Mouse (Mus musculus) T-helper 17 cell (primary cell): ENCODE results near the gene Trh.

ENCODE experiments used
- in situ Hi-C, 2 experiments: fragments of 300-600 bp; cut with MboI, MseI; formaldehyde crosslinking; loops; 1 replicate in 1 of 2; 2 replicates in 1 of 2; pipeline ENCODE4 v1.15.1; 2025; ENCODE audit warnings: high pct_unique_total_duplicates in 2 of 2

Trh gene

GRCm38 (mm10) chr6:92244591-92244990, at the start of gene Trh:
Gene Trh, minus strand, starts transcription at chr6:92244650.
- in situ Hi-C loops: loop anchor here in 1 of 2 experiments (25.0 kb wide), 1 partner anchor 1357 kb away; no protein-coding TSS in a partner anchor

- in situ Hi-C loops: no loop called here
Measured at GRCm38 (mm10) chr6:92290826-92291225, 46.4 kb upstream of the Trh start.

- in situ Hi-C loops: loop anchor here in 1 of 2 experiments (10.0 kb wide), 1 partner anchor 148 kb away; no protein-coding TSS in a partner anchor
Measured at GRCm38 (mm10) chr6:92286889-92287288, 42.4 kb upstream of the Trh start.

GRCm38 (mm10) chr6:92286258-92286888, 41.9 kb upstream of the Trh start:
- in situ Hi-C loops: loop anchor here in 1 of 2 experiments (10.0 kb wide), 1 partner anchor 148 kb away; no protein-coding TSS in a partner anchor

GRCm38 (mm10) chr6:92285559-92285958, 41.1 kb upstream of the Trh start:
- in situ Hi-C loops: loop anchor here in 1 of 2 experiments (10.0 kb wide), 1 partner anchor 149 kb away; no protein-coding TSS in a partner anchor

- in situ Hi-C loops: no loop called here
Measured at GRCm38 (mm10) chr6:92277179-92277578, 32.7 kb upstream of the Trh start.

- in situ Hi-C loops: loop anchor here in 1 of 2 experiments (5.0 kb wide), 1 partner anchor 56 kb away; no protein-coding TSS in a partner anchor
Measured at GRCm38 (mm10) chr6:92273652-92274322, 29.3 kb upstream of the Trh start.

- in situ Hi-C loops: loop anchor here in 1 of 2 experiments (5.0 kb wide), 1 partner anchor 55 kb away; no protein-coding TSS in a partner anchor
Measured at GRCm38 (mm10) chr6:92272601-92273000, 28.2 kb upstream of the Trh start.

GRCm38 (mm10) chr6:92269019-92269418, 24.6 kb upstream of the Trh start:
- in situ Hi-C loops: loop anchor here (5.0 to 10.0 kb wide), 2 partner anchors 362 to 364 kb away; partner anchors contain the start of gene 4930590J08Rik (in 1 of the 2)

- in situ Hi-C loops: loop anchor here (5.0 to 10.0 kb wide), 2 partner anchors 361 to 363 kb away; partner anchors contain the start of gene 4930590J08Rik (in 1 of the 2)
Measured at GRCm38 (mm10) chr6:92268001-92268400, 23.6 kb upstream of the Trh start.

- in situ Hi-C loops: loop anchor here in 1 of 2 experiments (10.0 kb wide), 1 partner anchor 357 kb away; the partner anchor contains the start of gene 4930590J08Rik
Measured at GRCm38 (mm10) chr6:92261162-92261843, 16.9 kb upstream of the Trh start.

GRCm38 (mm10) chr6:92255346-92255745, 10.9 kb upstream of the Trh start:
- in situ Hi-C loops: no loop called here

- in situ Hi-C loops: no loop called here
Measured at GRCm38 (mm10) chr6:92253253-92253870, 8.9 kb upstream of the Trh start.

- in situ Hi-C loops: loop anchor here in 1 of 2 experiments (25.0 kb wide), 1 partner anchor 1360 kb away; no protein-coding TSS in a partner anchor
Measured at GRCm38 (mm10) chr6:92247215-92247919, 2.9 kb upstream of the Trh start.

GRCm38 (mm10) chr6:92246335-92246734, 1.9 kb upstream of the Trh start:
- in situ Hi-C loops: loop anchor here in 1 of 2 experiments (25.0 kb wide), 1 partner anchor 1359 kb away; no protein-coding TSS in a partner anchor

GRCm38 (mm10) chr6:92241178-92241906, 3.1 kb downstream of the Trh start:
- in situ Hi-C loops: loop anchor here in 1 of 2 experiments (25.0 kb wide), 1 partner anchor 1354 kb away; no protein-coding TSS in a partner anchor

- in situ Hi-C loops: loop anchor here in 1 of 2 experiments (25.0 kb wide), 1 partner anchor 1348 kb away; no protein-coding TSS in a partner anchor
Measured at GRCm38 (mm10) chr6:92235036-92235435, 9.4 kb downstream of the Trh start.

GRCm38 (mm10) chr6:92231762-92232161, 12.7 kb downstream of the Trh start:
- in situ Hi-C loops: loop anchor here in 1 of 2 experiments (25.0 kb wide), 1 partner anchor 1344 kb away; no protein-coding TSS in a partner anchor

- in situ Hi-C loops: loop anchor here in 1 of 2 experiments (25.0 kb wide), 1 partner anchor 1344 kb away; no protein-coding TSS in a partner anchor
Measured at GRCm38 (mm10) chr6:92231356-92231755, 13.1 kb downstream of the Trh start.
